Mouse (Mus musculus) lung, embryonic 16.5 days (tissue): ENCODE measurements around the gene Fcer1g. TPM values are rescaled to one million over a fixed set of nuclear protein-coding genes. Genes with fewer than 3 reads are reported as not detected.

ENCODE experiments used
- ATAC-seq: fragments of 200-750 bp; cut with Nextera tagmentation; 2 replicates; pipeline ENCODE4 v1.8.0; 2017; ENCODE audit warnings: low read depth, mild to moderate bottlenecking, moderate library complexity
- H3K27ac ChIP-seq: fragments of 300-500 bp; sonication (generic); 2 replicates; pipeline ENCODE4 v1.5.1; 2014; ENCODE audit warnings: mild to moderate bottlenecking, control low read depth, low read length
- H3K27me3 ChIP-seq: fragments of 300-500 bp; sonication (generic); 2 replicates; pipeline ENCODE4 v1.6.1; 2014; ENCODE audit warnings: low read depth, low read length, mixed read lengths; ENCODE audit not compliant: control insufficient read depth, insufficient read depth
- H3K36me3 ChIP-seq: fragments of 300-500 bp; sonication (generic); 2 replicates; pipeline ENCODE4 v1.6.1; 2014; ENCODE audit warnings: low read length; ENCODE audit not compliant: control insufficient read depth, insufficient read depth
- H3K4me1 ChIP-seq: fragments of 300-500 bp; sonication (generic); replicated peaks from 2 replicates; pipeline ENCODE4 v1.6.1; 2014; ENCODE audit warnings: low read length, mixed read lengths; ENCODE audit not compliant: control insufficient read depth, insufficient read depth
- H3K4me2 ChIP-seq: fragments of 300-500 bp; sonication (generic); 2 replicates; pipeline ENCODE4 v1.6.1; 2014; ENCODE audit warnings: low read depth, low read length, control low read depth
- H3K4me3 ChIP-seq: fragments of 300-500 bp; sonication (generic); 2 replicates; pipeline ENCODE4 v1.5.1; 2014; ENCODE audit warnings: mild to moderate bottlenecking, low read length, control low read depth
- H3K9ac ChIP-seq: fragments of 300-500 bp; sonication (generic); 2 replicates; pipeline ENCODE4 v1.6.1; 2014; ENCODE audit warnings: low read length, control low read depth
- H3K9me3 ChIP-seq: fragments of 300-500 bp; sonication (generic); 2 replicates; pipeline ENCODE4 v1.6.1; 2016; ENCODE audit warnings: low read length; ENCODE audit not compliant: control insufficient read depth
- WGBS: fragments of 180-500 bp; shearing (Covaris S2); extraction: QIAGEN DNeasy Blood & Tissue Kit; methylation state at CpG from one replicate; pipeline ENCODE4 v1.1.7; 2014; 5-methylcytosine and 5-hydroxymethylcytosine counted together
- polyA plus RNA-seq: library from polyadenylated mRNA; unstranded; fragments of >200 nt; fragmentation: Nextera tagmentation; extraction: Ambion mirVana; gene quantifications from 2 replicates; pipeline ENCODE4 v1.2.1, GENCODE M21; 2015

Gene Fcer1g
- polyA plus RNA-seq, result 52.8 and 59.4 TPM in 2 replicates

DNA sequence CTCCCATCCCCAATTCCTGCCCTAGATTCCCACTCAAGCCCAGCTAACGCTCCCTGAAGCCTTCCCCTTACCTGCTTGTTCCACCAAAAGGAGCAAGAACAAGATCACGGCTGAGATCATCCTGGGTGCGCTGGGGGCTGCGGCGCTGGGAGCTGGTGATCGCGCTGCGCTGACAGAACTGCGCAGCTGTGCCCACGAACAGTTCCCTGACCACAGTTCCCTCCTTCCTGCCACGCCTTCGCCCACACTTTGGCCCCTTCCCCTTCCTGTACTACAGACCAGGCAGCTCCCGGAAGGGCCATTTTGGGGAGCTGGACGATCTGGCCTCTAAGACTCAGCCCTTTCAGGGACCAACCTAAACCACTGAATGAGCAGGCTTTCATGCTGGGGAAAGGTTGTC, at the start of gene Fcer1g:
Fcer1g (minus strand) TSS at position 240 of the 400 bp plus-strand sequence.
- Histone ChIP-seq H3K27me3 (no peaks in the 10 kb centered on the region), H3K9ac (no peak within 1 kb of the TSS), H3K4me3 (no peak within 1 kb of the TSS), H3K36me3 (peaks cover 45% of the 10 kb centered on the region), H3K9me3 (no peaks in the 10 kb centered on the region), H3K27ac (peak within 1 kb of the TSS; percentile 32), H3K4me1 (no peaks in the 10 kb centered on the region), H3K4me2 (no peak within 1 kb of the TSS)
- no peak; the same call in 1 of the 2 replicates for ATAC-seq
- WGBS, result 91% methylated on average over 14 of the region's 14 CpGs

DNA sequence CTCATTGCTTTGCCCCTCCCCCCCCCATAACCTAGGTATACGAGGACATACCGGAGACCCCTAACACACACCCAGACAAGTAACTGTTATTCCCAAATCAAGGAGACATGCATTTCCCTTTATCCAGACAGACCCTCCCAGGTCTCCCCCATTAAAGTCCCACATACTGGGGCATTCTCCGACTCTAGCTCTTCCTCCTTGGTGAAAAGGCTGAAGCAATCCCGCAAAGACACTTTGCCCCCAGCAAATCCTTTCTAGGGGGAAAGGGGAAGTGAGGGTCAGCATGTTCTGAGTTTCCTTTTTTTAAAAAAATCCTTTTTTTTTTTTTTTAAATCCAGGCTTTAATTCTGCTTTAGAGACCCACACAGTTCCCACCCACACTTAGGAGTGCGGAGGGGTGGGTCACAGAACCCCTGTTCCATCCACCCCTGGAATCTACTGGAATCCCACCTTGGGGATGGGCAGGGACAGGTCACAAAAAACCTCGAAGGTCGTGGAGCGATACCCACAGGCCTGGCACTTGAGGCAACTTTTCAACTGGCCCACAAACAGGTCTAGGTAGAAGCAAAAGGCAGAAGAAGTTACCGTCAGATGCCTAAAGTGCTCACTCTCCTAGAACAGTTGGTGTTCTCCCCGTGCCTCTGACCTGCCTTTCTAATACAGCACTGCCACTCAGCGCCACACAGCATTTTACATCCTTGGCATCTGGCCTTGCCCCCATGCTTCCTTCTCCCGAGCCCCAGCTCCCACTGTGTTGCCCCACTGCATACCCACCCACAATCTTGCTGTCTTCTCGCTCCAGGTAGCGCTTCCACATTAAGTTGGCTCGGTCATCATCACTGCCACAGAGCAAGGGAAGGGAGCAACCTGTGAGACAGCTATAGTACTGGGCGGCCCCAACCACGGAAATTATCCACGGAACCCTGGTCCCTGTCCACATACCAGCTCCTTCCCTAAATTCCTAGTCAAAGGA, 49.3 kb upstream of the Fcer1g start:
- H3K9me3 ChIP-seq, result no peaks in the 10 kb centered on the region
- peaks cover 7% of the 10 kb centered on the region for H3K36me3 ChIP-seq
- no peak overlapping the region for H3K4me3 ChIP-seq
- no peak overlapping the region for H3K27ac ChIP-seq
- H3K4me2 ChIP-seq, result no peak overlapping the region
- H3K4me1 ChIP-seq, result peaks cover 15% of the 10 kb centered on the region
- no peaks in the 10 kb centered on the region for H3K27me3 ChIP-seq
- WGBS, result 90% methylated on average over 18 of the region's 18 CpGs
- H3K9ac ChIP-seq, result no peak overlapping the region
- no peak for ATAC-seq

DNA sequence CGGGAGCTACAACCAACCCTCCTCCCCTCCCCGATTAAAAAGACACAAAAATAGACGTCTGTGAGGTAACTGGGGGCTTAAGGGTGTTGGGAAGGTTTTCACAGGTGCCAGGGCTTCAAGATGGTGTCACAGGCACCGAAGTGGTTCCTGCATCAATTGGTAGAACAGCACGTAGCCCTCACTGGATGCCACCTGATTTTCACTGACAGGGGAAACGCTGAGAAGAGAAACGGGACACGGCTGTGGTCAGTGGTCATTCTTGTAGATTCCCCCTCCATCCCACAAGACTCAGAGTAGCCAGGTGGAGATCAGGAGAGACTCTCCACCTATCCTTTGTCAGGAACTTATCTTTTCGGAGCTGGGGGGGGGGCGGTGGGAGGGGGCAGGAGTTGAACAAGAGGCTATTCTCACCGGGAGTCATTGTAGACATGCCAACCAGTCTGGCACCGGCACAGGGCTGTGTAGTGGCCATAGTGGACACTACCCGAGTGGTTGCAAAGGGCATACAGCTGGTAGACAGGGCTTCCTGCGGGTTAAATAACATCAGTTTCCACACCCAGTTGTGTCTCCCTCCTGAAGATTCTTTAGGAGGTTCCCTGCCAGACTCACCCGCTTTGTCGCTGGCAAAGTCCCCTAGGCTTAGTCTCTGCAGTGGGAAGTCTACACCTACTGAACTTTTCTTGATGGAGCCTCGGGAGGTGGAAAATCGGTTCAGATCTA, 48.1 kb upstream of the Fcer1g start:
- H3K36me3 ChIP-seq, result peaks cover 12% of the 10 kb centered on the region
- peaks cover 11% of the 10 kb centered on the region for H3K4me1 ChIP-seq
- H3K27ac ChIP-seq, result peak overlapping the region; percentile 94; the same call in 1 of the 2 replicates
- no peaks in the 10 kb centered on the region for H3K27me3 ChIP-seq
- ATAC-seq, result no peak
- H3K4me2 ChIP-seq, result peak overlapping the region; percentile 76
- peak overlapping the region; percentile 80 for H3K4me3 ChIP-seq
- no peaks in the 10 kb centered on the region for H3K9me3 ChIP-seq
- WGBS, result 66% methylated on average over 18 of the region's 18 CpGs
- H3K9ac ChIP-seq, result peak overlapping the region; percentile 77; the same call in 1 of the 2 replicates

DNA sequence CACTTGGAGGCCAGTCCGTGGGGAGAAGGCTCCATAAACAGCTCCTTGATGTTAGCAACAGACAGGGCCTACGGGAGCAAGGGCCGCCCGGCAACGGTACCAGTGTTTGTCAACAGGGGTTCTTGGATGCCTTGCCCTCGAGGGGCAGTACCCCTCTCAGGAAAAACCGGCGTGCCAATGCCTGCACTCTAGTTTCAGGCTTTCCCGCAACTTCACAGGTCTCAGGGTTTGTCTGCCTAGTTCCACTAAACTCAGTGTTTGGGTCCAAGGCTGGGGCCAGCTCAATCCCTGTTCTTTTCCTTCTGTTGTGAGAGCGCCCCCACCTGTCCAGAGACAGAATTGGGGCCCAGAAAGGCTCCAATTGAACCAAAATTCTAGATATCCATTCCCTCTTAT, 47.4 kb upstream of the Fcer1g start:
- H3K27me3 ChIP-seq, result no peaks in the 10 kb centered on the region
- peak overlapping the region; percentile 76 for H3K4me2 ChIP-seq
- no peaks in the 10 kb centered on the region for H3K9me3 ChIP-seq
- 2% methylated on average over 10 of the region's 10 CpGs for WGBS
- peaks cover 8% of the 10 kb centered on the region for H3K4me1 ChIP-seq
- ATAC-seq, result peak; percentile 67
- H3K4me3 ChIP-seq, result peak overlapping the region; percentile 80
- peak overlapping the region; percentile 94 for H3K27ac ChIP-seq
- H3K36me3 ChIP-seq, result peaks cover 19% of the 10 kb centered on the region
- H3K9ac ChIP-seq, result peak overlapping the region; percentile 77

DNA sequence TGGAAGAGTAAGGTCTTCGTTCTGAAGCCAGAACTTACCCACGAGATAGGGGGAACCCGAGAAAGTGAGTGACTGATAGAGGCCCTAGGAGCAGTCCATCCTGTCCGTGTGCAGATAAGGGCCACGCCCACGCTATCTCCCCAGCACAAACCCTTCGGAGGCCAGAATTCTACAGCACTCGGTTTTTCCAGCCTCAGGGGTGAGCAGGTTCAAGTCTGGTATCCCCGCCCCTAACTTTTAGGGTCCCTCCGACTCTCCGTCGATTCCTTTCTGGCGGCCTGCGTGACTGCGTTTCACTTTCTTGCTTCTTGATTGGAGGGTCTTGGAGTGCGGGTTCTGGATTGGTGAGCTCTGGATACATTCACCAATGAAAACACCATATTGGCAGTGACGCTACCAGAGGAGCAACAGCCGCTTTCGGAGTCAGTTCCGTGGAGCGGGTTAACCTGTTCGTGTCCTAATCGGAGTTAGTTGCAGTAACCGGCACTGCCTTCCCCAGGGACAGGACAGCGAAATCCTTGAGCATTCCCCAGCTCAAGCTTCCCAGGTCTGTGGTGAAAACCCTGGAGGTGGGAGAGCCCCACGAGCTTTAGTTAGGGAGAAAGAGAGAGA, 46.9 kb upstream of the Fcer1g start, which contains the start of gene Ppox:
Ppox (minus strand) TSS at position 271 of the 612 bp plus-strand sequence.
- peak within 1 kb of the TSS; percentile 94 for H3K27ac ChIP-seq
- H3K36me3 ChIP-seq, result peaks cover 24% of the 10 kb centered on the region
- under 1% methylated on average over 26 of the region's 26 CpGs for WGBS

DNA sequence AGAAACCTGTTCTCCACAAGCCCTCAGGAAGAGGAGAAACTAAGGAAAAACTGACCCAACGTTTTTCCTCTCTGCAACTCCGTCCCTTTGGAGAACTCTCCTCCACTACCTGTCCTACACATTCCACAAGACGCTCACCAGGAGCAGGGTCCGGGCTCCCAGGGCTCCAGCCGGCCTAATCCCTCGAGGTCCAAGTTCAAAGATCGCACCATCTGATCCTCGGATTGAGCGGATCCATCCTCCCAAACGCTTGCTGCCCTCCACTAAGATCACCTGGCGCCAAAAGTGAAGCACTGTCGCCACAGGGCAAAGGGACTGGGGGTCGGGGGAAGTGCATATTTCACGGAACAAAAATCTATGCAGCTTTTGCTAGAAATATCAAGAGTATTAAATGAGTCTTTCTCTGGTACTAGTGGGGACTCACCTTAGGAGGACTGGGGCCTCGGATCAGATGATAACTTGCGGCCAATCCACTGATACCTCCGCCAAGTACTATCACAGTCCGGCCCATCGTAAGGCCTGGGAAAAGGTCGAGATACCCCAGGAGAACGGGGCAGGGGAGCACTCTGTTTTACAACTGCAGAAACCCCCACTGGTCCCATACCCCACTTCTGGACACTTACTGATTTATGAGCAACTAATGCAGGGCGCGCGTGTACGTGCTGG, 46.2 kb upstream of the Fcer1g start:
- Histone ChIP-seq H3K9ac (peak overlapping the region; percentile 85), H3K9me3 (no peaks in the 10 kb centered on the region), H3K4me3 (peak overlapping the region; percentile 80), H3K27me3 (no peaks in the 10 kb centered on the region), H3K4me1 (peaks cover 8% of the 10 kb centered on the region), H3K36me3 (peaks cover 30% of the 10 kb centered on the region), H3K27ac (peak overlapping the region; percentile 32; the same call in 1 of the 2 replicates), H3K4me2 (peak overlapping the region; percentile 90)
- under 1% methylated on average over 25 of the region's 25 CpGs for WGBS
- peak; percentile 2 for ATAC-seq

More for the DNA sequence above, 46.9 kb upstream of the Fcer1g start, which contains the start of gene Ppox:
- H3K4me3 ChIP-seq, result peak within 1 kb of the TSS; percentile 80
- peaks cover 8% of the 10 kb centered on the region for H3K4me1 ChIP-seq
- H3K27me3 ChIP-seq, result no peaks in the 10 kb centered on the region
- H3K9ac ChIP-seq, result peak within 1 kb of the TSS; percentile 85
- no peaks in the 10 kb centered on the region for H3K9me3 ChIP-seq
- H3K4me2 ChIP-seq, result peak within 1 kb of the TSS; percentile 90
- peak; percentile 98 for ATAC-seq

DNA sequence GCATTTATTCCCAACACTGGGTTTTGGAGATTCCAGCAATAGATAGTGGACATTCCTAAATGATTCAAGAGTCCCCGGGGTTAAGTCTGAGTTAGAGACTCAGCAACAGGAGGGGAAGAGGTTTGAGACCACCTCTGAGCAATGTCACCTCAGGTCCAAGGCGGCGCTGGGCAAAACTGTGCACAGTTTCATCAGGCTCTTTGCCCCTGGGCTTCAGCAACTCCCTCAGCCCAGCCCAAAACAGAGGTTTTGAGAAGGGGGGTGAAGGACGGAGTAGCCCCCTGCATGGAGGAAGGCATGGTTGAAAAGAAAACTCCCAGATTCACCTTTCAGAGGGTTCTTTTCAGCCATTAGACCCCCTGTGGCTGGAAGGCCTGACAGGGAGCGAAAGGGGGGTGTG, 45.6 kb upstream of the Fcer1g start:
- WGBS, result 61% methylated on average over 5 of the region's 5 CpGs
- Histone ChIP-seq H3K9ac (peak overlapping the region; percentile 85), H3K36me3 (peaks cover 34% of the 10 kb centered on the region), H3K4me1 (peaks cover 8% of the 10 kb centered on the region), H3K9me3 (no peaks in the 10 kb centered on the region), H3K4me3 (peak overlapping the region; percentile 80), H3K27me3 (no peaks in the 10 kb centered on the region), H3K27ac (no peak overlapping the region), H3K4me2 (peak overlapping the region; percentile 90)
- no peak for ATAC-seq

DNA sequence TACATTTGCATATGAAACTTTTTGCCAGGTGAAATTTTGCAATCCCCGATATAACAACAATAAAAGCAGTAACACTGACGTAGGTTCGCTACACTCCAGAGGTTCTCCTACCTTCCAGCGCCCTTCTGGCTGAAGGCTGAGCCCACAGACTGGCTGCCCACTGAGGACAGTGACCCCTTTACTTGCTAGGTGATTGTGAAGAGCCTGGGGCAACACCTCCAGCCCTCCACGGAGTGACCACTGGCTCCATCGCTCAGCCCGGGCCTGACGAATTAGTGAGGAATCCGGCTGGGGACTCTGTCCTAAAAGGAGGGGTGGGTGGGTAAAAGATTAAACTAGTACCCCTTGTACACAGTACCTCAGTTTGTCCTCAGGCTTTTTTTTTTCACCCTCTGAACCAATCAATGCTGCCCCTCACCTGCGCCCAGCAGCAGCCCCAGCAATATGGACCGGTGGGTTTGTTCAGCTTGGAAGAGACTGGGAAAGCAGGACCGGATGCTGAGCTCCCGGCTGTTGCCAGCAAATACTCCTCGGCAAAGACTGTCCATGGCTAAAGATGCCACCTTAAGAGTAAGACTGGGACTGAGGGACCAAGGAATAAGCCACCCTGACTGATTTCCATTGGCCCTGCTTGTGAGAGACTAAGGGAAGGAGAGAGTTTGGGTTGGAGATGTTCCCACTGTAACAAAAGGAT, 45.0 kb upstream of the Fcer1g start:
- H3K4me2 ChIP-seq, result no peak overlapping the region
- WGBS, result 82% methylated on average over 14 of the region's 14 CpGs
- H3K9ac ChIP-seq, result no peak overlapping the region
- no peak for ATAC-seq
- H3K4me1 ChIP-seq, result peaks cover 8% of the 10 kb centered on the region
- no peaks in the 10 kb centered on the region for H3K27me3 ChIP-seq
- no peak overlapping the region for H3K4me3 ChIP-seq
- peaks cover 40% of the 10 kb centered on the region for H3K36me3 ChIP-seq
- H3K27ac ChIP-seq, result no peak overlapping the region
- no peaks in the 10 kb centered on the region for H3K9me3 ChIP-seq
